Mouse (Mus musculus) liver, embryonic 14.5 days (tissue): ENCODE measurements around the gene Adam12. TPM values are rescaled to one million over a fixed set of nuclear protein-coding genes. Genes with fewer than 3 reads are reported as not detected.

ENCODE experiments used
- ATAC-seq: fragments of 200-750 bp; cut with Nextera tagmentation; 2 replicates; pipeline ENCODE4 v1.8.0; 2017; ENCODE audit warnings: moderate number of reproducible peaks, mild to moderate bottlenecking, moderate library complexity; ENCODE audit not compliant: insufficient read depth
- DNase-seq, 3 experiments: peaks; one replicate each; pipeline ENCODE4 v3.0.0-alpha.2; 2012 to 2013; ENCODE audit warnings: low read depth in 3 of 3, low spot score in 3 of 3
- H3K27ac ChIP-seq: fragments of 300-500 bp; sonication (generic); 2 replicates; pipeline ENCODE4 v1.5.1; 2014; ENCODE audit warnings: moderate library complexity, mild to moderate bottlenecking, control low read depth, inconsistent platforms
- H3K27me3 ChIP-seq: fragments of 300-500 bp; sonication (generic); 2 replicates; pipeline ENCODE4 v1.6.1; 2014; ENCODE audit warnings: mild to moderate bottlenecking, low read length, moderate library complexity; ENCODE audit not compliant: control insufficient read depth, insufficient read depth
- H3K36me3 ChIP-seq: fragments of 300-500 bp; sonication (generic); replicated peaks from 2 replicates; pipeline ENCODE4 v1.6.1; 2014; ENCODE audit warnings: low read depth; ENCODE audit not compliant: control insufficient read depth, insufficient read depth
- H3K4me1 ChIP-seq, 2 experiments: fragments of 200-500 bp in 1 of 2; fragments of 300-500 bp in 1 of 2; sonication (generic) in 1 of 2; replicated peaks; 2 replicates each; pipeline ENCODE4 v1.6.1; 2012 to 2014; ENCODE audit warnings: antibody characterized with exemption in 1 of 2, inconsistent platforms in 1 of 2, low read length in 1 of 2; ENCODE audit not compliant: control insufficient read depth in 2 of 2, insufficient read depth in 2 of 2
- H3K4me2 ChIP-seq: fragments of 300-500 bp; sonication (generic); 2 replicates; pipeline ENCODE4 v1.6.1; 2014; ENCODE audit warnings: low read depth, mild to moderate bottlenecking, control low read depth, moderate library complexity
- H3K4me3 ChIP-seq, 2 experiments: fragments of 200-500 bp in 1 of 2; fragments of 300-500 bp in 1 of 2; sonication (generic) in 1 of 2; 2 replicates each; pipeline ENCODE4 v1.5.1; 2012 to 2014; ENCODE audit warnings: low read depth in 2 of 2, low read length in 2 of 2, mild to moderate bottlenecking in 2 of 2, control low read depth in 1 of 2, inconsistent platforms in 1 of 2, moderate library complexity in 1 of 2; ENCODE audit not compliant: insufficient read depth in 1 of 2
- H3K9ac ChIP-seq: fragments of 300-500 bp; sonication (generic); replicated peaks from 2 replicates; pipeline ENCODE4 v1.6.1; 2014; ENCODE audit warnings: mild to moderate bottlenecking, control low read depth, moderate library complexity
- H3K9me3 ChIP-seq: fragments of 300-500 bp; sonication (generic); 2 replicates; pipeline ENCODE4 v1.6.1; 2016; ENCODE audit warnings: low read length, mixed read lengths; ENCODE audit not compliant: control insufficient read depth
- CTCF ChIP-seq: IDR thresholded peaks from 2 replicates; pipeline ENCODE4 v1.5.1; 2016; ENCODE audit warnings: antibody characterized with exemption, low read depth, control low read depth
- EP300 ChIP-seq: IDR thresholded peaks from 2 replicates; pipeline ENCODE4 v1.6.1; 2016; ENCODE audit warnings: antibody characterized with exemption, low read depth
- WGBS: fragments of 180-500 bp; shearing (Covaris S2); extraction: QIAGEN DNeasy Blood & Tissue Kit; methylation state at CpG from one replicate; pipeline ENCODE4 v1.1.7; 2014; ENCODE audit not compliant: insufficient replicate concordance; 5-methylcytosine and 5-hydroxymethylcytosine counted together
- polyA plus RNA-seq, 2 experiments: library from polyadenylated mRNA; depleted of rRNA in 1 of 2; stranded (reverse) in 1 of 2; unstranded in 1 of 2; fragments of >200 nt; fragmentation: Nextera tagmentation in 1 of 2; extraction: Ambion mirVana in 1 of 2; gene quantifications; 2 replicates each; pipeline versions ENCODE4 v1.2.1 to v1.2.3; 2012 to 2014

Gene Adam12
- polyA plus RNA-seq (2012; rRNA removed), result 1.6 and 1.9 TPM in 2 replicates
- polyA plus RNA-seq (2014; fragmentation: Nextera tagmentation; extraction: Ambion mirVana), result 1.9 TPM in 2 replicates

GRCm38 (mm10) chr7:134231378-134232346 lies at the start of gene Adam12:
Adam12 (minus strand) TSS chr7:134232146.
- DNase-seq, result no peak
- no peaks in the 10 kb centered on the region for H3K36me3 ChIP-seq
- no peak within 1 kb of the TSS for H3K4me2 ChIP-seq
- peaks cover 0 to 2% of the 10 kb centered on the region in 2 experiments; a peak in 2 of 4 replicates for H3K4me1 ChIP-seq
- H3K27ac ChIP-seq, result no peak within 1 kb of the TSS
- 52% methylated on average over 14 of the region's 14 CpGs for WGBS
- H3K4me3 ChIP-seq, result no peak within 1 kb of the TSS
- TF ChIP-seq EP300 (no peak), CTCF (no peak)
- no peaks in the 10 kb centered on the region for H3K9me3 ChIP-seq
- no peak within 1 kb of the TSS for H3K9ac ChIP-seq
- ATAC-seq, result no peak
- no peaks in the 10 kb centered on the region for H3K27me3 ChIP-seq

- 54% methylated on average over 5 of the region's 5 CpGs for WGBS
- TF ChIP-seq CTCF (no peak), EP300 (no peak)
- Histone ChIP-seq H3K27me3 (no peaks in the 10 kb centered on the region), H3K9ac (no peak overlapping the region), H3K36me3 (no peaks in the 10 kb centered on the region), H3K27ac (no peak overlapping the region), H3K4me2 (no peak overlapping the region), H3K4me1 (no peaks in the 10 kb centered on the region), H3K9me3 (no peaks in the 10 kb centered on the region), H3K4me3 (no peak overlapping the region)
- DNase-seq (no peak), ATAC-seq (no peak)
Measured at GRCm38 (mm10) chr7:134272956-134273355, 41.0 kb upstream of the Adam12 start.

GRCm38 (mm10) chr7:134272421-134272820 lies 40.5 kb upstream of the Adam12 start:
- Histone ChIP-seq H3K27me3 (no peaks in the 10 kb centered on the region), H3K27ac (no peak overlapping the region), H3K4me1 (no peaks in the 10 kb centered on the region), H3K36me3 (no peaks in the 10 kb centered on the region), H3K4me3 (no peak overlapping the region), H3K4me2 (no peak overlapping the region), H3K9me3 (no peaks in the 10 kb centered on the region), H3K9ac (no peak overlapping the region)
- no peak for TF ChIP-seq EP300
- TF ChIP-seq CTCF, result no peak
- ATAC-seq (no peak), DNase-seq (no peak)
- 57% methylated on average over 4 of the region's 4 CpGs for WGBS

- Histone ChIP-seq H3K36me3 (no peaks in the 10 kb centered on the region), H3K4me1 (no peaks in the 10 kb centered on the region), H3K4me2 (no peak overlapping the region), H3K9me3 (no peaks in the 10 kb centered on the region), H3K27ac (no peak overlapping the region), H3K4me3 (no peak overlapping the region), H3K9ac (no peak overlapping the region), H3K27me3 (no peaks in the 10 kb centered on the region)
- TF ChIP-seq EP300 (no peak), CTCF (no peak)
- no peak for ATAC-seq
- 56% methylated on average over 4 of the region's 4 CpGs for WGBS
- DNase-seq, result no peak
Measured at GRCm38 (mm10) chr7:134265783-134266182, 33.8 kb upstream of the Adam12 start.
